Mouse (Mus musculus) cerebellum, adult 9-11 months (tissue): ENCODE data around the gene Slc47a2.
"Not testable (repeated sequence)": the region's sequence is repeated elsewhere in the genome, so short reads cannot be mapped to it uniquely, and the experiment has no call there.

Source experiments
- DNase-seq: peaks from one replicate; pipeline ENCODE4 v3.0.0; 2022

Gene Slc47a2

GRCm38 (mm10) chr11:61340374-61340773 lies 2.3 kb downstream of the Slc47a2 start:
- no peak for DNase-seq

- no peak for DNase-seq
These were observed 5.1 kb downstream of the Slc47a2 start for GRCm38 (mm10) chr11:61337586-61337985.

DNA sequence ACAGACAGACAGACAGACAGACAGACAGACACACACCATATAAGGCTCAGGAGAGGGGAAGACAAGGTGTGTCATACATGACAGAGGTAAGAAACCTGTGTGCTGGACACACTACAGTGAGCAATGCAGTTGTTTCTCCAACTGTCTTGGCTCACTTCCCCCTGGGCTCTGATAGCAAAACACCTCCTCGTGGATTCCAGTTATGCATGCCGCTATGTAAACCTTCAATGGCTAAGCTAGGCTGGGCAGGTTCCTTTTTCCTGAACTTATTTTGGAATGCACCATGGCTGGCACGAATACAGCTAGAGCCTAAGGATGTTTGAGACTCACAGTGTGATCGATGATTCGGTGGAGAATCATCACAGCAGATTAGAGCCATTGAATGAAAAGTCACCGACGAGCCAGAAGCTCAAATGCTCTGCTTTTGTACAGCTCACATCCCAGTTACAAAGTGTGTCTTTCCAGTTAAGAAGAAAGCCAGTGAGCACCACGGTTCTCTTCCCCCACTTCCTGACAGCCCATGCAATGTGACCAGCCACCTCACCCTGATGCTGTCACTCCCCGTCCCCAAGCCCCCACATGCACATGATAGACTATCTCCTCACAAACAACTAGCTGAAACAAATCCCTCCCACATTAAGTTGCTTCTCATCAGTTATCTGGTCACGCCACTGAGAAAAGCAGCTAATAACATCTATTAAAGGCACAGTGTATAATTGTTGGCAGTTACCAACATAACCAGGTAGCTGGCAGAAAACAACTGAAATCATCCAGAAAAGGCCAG lies 21.6 kb downstream of the Slc47a2 start:
- DNase-seq, result no peak

- no peak for DNase-seq
These were observed 22.6 kb downstream of the Slc47a2 start for GRCm38 (mm10) chr11:61319923-61320567.

- DNase-seq, result no peak
These were observed 23.3 kb downstream of the Slc47a2 start for GRCm38 (mm10) chr11:61319233-61319922.

GRCm38 (mm10) chr11:61316864-61317263 lies 25.8 kb downstream of the Slc47a2 start:
- no peak for DNase-seq

- no peak for DNase-seq
These were observed 32.3 kb downstream of the Slc47a2 start for GRCm38 (mm10) chr11:61310321-61310720.

- no peak for DNase-seq
These were observed 32.8 kb downstream of the Slc47a2 start for GRCm38 (mm10) chr11:61309831-61310230.

DNA sequence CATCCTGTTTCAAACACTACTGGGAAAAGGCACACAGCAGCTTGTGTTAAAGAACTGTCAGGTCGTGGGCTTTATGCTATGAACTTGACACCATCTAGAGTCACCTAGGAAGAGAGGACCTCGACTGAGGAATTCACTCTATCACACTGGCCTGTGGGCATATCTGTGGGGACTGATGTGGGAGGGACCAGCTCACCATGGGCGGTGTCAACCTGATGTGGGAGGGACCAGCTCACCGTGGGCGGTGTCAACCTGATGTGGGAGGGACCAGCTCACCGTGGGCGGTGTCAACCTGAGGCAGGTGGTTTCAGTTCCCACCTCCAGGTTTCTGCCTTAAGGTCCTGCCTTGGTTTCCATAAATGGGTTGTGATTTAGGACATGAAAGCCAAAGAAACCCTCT lies 34.9 kb downstream of the Slc47a2 start:
- DNase-seq, result no peak

DNA sequence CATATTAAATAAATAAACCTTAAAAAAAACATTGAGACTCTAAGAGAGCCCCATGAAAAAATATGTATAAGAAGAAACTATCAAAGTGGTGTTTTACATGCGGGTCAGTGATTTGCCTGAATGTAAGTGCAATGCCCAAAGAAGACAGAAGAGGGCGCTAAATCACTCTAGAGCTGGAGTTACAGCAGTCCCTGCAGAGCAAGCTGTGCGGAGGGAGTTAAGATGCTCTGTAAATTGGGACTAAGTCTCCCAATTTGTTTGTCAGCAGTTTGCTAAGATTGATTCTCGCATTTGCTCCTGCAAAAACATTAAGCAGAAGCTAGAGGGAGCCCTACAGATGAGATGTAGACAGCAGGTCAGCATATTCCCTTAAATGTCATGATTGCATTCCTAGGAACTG lies 37.3 kb downstream of the Slc47a2 start:
- peak; percentile 10 for DNase-seq

DNA sequence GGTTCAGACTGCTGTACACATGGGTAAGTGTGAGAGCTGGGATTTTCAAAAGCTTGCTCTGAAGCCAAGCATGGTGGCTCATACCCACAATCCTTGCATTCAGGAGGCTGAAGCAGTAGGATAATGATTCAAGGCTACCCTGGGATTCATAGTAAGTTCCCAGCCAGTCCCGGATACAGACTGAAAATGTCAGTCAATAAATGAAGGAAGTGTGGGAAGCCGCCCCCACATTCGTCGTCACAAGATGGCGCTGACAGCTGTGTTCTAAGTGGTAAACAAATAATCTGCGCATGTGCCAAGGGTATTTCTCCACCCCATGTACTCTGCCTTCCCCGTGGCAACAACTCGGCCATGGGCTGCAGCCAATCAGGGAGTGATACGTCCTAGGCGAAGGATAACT lies 38.1 kb downstream of the Slc47a2 start:
- DNase-seq, result not testable (repeated sequence)

- DNase-seq, result no peak
These were observed 41.8 kb downstream of the Slc47a2 start for GRCm38 (mm10) chr11:61300716-61301392.

DNA sequence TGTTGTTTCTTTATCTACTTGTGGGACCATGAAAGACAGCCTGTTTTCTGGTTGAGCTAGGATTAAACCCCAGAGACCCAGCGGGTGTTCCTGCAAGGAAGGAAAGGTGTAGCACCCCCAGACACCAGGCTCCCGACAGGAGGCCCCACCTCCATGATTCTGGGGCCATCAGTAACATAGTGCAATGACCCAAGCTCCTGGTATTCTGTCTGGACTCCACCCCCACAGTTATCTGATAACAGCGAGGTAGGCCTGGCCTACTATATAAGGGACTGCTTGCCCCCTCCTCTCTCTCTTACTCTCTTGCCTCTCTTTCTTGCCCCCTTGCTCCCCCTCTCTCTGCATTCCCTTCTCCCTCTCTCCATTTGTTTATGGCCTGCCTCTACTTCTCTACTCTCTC lies 42.5 kb downstream of the Slc47a2 start:
- DNase-seq, result no peak

GRCm38 (mm10) chr11:61297901-61298300 lies 44.8 kb downstream of the Slc47a2 start:
- no peak for DNase-seq

DNA sequence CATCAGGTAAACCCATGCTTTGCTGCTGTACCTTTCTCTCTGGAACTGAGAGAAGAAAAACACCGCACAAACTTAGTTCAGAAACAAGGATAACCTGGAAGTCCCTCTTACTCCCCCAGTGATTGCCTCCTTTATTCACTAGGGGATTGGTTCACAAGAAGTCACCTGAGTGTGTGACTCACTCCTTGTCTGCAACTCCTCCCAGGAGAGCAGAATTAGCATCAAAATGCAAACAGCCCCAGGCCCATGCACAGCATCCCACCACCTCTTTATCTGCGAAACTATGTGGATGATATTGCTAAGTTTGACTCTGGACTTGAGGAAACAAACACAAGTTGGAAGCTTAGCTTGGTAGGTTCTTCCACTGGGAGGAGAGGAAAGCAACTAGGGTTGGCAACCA lies 45.3 kb downstream of the Slc47a2 start:
- no peak for DNase-seq

GRCm38 (mm10) chr11:61296556-61296955 lies 46.1 kb downstream of the Slc47a2 start:
- DNase-seq, result no peak

DNA sequence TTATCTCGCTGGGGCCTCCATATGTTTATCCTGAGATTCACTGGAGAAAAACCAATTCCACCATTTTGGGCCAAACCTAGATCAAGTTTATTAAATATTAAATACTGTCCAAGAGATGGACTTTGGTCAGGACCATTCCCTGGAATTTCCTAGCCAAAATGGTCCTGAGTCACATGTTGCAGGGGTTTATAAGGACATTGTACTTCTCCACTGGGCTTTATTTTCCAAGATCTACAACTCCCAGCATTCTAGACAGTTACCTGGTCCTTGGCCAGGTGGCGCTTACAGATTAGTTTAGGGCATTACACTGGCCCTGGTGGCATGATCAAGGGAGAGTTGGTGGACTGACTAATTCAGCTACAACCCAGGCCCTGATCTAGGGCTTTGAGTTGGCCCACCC lies 47.1 kb downstream of the Slc47a2 start:
- no peak for DNase-seq

DNA sequence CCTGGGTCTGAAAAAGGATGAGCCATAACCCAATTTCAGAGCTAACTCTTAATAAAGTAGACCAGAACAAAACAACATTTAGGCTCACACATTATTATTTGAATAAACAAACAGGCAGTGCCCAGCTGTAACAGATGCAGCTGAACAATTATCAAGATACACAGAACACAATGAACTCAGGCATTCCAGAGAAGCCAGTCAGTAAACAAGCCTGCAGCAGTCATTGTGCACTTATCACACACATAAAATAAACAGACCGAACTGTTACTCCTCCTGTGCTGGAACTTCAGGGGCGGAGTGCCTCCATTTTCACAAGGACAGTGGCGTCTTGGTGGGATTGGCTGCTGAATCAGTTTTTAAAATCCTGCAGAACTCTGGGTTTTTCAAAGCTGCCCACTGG lies 48.2 kb downstream of the Slc47a2 start:
- DNase-seq, result no peak

GRCm38 (mm10) chr11:61293251-61293650 lies 49.4 kb downstream of the Slc47a2 start:
- no peak for DNase-seq

DNA sequence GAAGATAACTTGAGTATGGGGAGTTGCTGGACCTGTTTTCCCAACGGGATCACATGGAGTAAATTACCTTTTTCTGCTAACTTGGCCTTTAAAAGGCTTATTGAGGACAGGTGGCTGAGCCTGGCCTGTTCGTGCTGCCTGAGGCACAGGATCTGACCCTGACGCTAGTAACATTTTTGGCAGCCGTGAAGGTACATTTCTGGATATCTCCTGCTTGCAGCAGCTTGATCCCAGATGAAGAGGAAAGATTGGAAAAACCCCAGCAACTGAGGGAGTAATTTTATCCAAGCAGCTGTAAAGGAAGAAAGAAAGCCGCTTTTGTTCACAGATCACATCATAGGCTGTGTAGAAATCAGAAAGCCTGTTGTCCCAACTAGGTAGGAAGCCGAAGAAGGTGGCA lies 58.3 kb downstream of the Slc47a2 start:
- DNase-seq, result no peak

DNA sequence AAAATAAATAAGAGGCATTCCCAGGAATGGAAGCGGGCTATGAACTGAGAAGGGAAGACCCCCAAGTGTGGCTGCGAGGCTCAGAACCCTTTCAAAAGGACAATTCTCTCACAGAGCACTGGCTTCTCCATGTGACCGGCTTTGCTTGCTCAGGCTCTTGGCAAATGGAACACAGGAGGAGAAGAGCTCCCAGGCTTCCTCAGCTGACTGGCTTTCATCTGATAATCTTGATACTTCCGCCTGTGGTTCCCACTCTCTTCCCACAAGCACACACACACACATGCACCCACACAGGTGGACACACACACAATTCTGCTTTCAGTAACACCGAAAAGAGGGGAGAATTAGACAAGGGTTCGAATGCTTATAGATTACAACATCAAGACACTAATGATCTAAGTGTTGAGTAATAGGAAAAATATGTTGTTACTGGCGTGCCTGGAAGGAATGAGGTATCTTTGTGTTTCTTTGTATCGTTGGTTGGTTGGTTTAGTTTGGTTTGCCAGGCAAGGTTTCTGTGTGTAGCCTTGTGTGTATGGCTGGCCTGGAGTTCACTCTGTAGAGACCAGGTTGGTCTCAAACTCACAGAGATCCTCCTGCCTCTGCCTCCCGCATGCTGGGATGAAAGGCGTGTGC lies 59.1 kb downstream of the Slc47a2 start:
- no peak for DNase-seq

DNA sequence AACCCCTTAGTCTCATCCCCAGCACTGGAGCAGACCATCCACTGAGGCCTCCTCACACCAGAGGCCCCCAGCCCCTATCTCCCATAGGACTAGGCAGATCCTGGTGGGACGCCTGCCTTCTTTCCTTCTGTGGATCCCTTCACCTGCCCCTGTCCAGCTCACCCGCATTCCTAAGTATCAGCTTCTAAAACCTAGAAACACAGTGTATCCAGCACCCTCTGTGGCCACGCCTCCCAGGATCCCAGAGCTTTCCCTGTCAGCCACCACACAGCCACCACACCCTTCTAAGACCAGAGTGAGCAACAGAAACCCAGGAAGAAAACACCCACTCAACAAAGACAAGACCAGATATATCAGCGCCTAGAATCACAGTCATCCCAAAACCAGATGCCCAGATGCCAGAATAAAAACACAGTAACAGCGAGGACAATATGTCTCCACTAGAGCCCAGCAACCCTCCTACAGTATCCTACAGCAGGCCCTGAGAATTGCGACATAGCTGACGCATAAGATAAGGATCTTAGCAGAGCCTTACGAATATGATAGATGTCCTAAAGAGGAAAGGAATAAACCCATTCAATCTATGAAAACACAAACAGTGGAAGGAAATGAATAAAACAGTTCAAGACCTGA lies 64.1 kb downstream of the Slc47a2 start:
- no peak for DNase-seq
